Mouse (Mus musculus): ENCODE results near the gene Bcorl1.

- peak; percentile 79 for TF ChIP-seq CTCF (IDR thresholded peaks at IDR 0.05; ENCODE audit: extremely low read depth, insufficient read length, insufficient replicate concordance, low read depth, low read length)
- no peak for TF ChIP-seq POLR2A (IDR thresholded peaks at IDR 0.05; ENCODE audit: low read depth, low read length)
These were observed 68.6 kb downstream of the Bcorl1 start for GRCm38 (mm10) chrX:48409611-48410387.
